Mouse (Mus musculus) spleen, adult 2 months (tissue): ENCODE data around the gene Cacna2d2.

Experiments
- CTCF ChIP-seq: fragments of 200-500 bp; IDR thresholded peaks from 2 replicates; pipeline ENCODE4 v1.5.1; 2011; ENCODE audit warnings: mild to moderate bottlenecking, inconsistent platforms; ENCODE audit not compliant: insufficient read depth, insufficient read length, insufficient replicate concordance; ENCODE audit errors: extremely low read depth
- POLR2A ChIP-seq: fragments of 200-500 bp; IDR thresholded peaks from 2 replicates; pipeline ENCODE4 v1.6.1; 2011; ENCODE audit warnings: low read depth, low read length, inconsistent platforms

GRCm38 (mm10) chr9:107469213-107469795 lies 69.9 kb downstream of the Cacna2d2 start:
- TF ChIP-seq POLR2A (no peak), CTCF (no peak)
